Mouse (Mus musculus) limb, embryonic 12.5 days (tissue): ENCODE measurements around the gene Rdh16f2. TPM values are rescaled to one million over a fixed set of nuclear protein-coding genes. Genes with fewer than 3 reads are reported as not detected.
"Not testable (repeated sequence)": the region's sequence is repeated elsewhere in the genome, so short reads cannot be mapped to it uniquely, and the experiment has no call there.

Experiments used
- ATAC-seq: fragments of 200-750 bp; cut with Nextera tagmentation; 2 replicates; pipeline ENCODE4 v1.8.0; 2017; ENCODE audit warnings: low read depth, moderate TSS enrichment; ENCODE audit not compliant: insufficient number of reproducible peaks, insufficient read depth, low FRiP score, low TSS enrichment
- H3K27ac ChIP-seq: fragments of 300-500 bp; sonication (generic); 2 replicates; pipeline ENCODE4 v1.5.1; 2016; ENCODE audit warnings: mild to moderate bottlenecking, moderate library complexity
- H3K27me3 ChIP-seq: fragments of 300-500 bp; sonication (generic); 2 replicates; pipeline ENCODE4 v1.6.1; 2016; ENCODE audit warnings: mild to moderate bottlenecking, moderate library complexity
- H3K36me3 ChIP-seq: fragments of 300-500 bp; sonication (generic); 2 replicates; pipeline ENCODE4 v1.6.1; 2016; ENCODE audit warnings: mild to moderate bottlenecking, moderate library complexity
- H3K4me1 ChIP-seq: fragments of 300-500 bp; sonication (generic); replicated peaks from 2 replicates; pipeline ENCODE4 v1.6.1; 2016
- H3K4me2 ChIP-seq: fragments of 300-500 bp; sonication (generic); 2 replicates; pipeline ENCODE4 v1.6.1; 2016; ENCODE audit warnings: mild to moderate bottlenecking, moderate library complexity
- H3K4me3 ChIP-seq: fragments of 300-500 bp; sonication (generic); replicated peaks from 2 replicates; pipeline ENCODE4 v1.5.1; 2016; ENCODE audit warnings: mild to moderate bottlenecking
- H3K9ac ChIP-seq: fragments of 300-500 bp; sonication (generic); replicated peaks from 2 replicates; pipeline ENCODE4 v1.6.1; 2016; ENCODE audit warnings: mild to moderate bottlenecking, moderate library complexity
- H3K9me3 ChIP-seq: fragments of 300-500 bp; sonication (generic); 2 replicates; pipeline ENCODE4 v1.6.1; 2016; ENCODE audit warnings: mild to moderate bottlenecking, moderate library complexity
- WGBS: fragments of 180-500 bp; shearing (Covaris S2); methylation state at CpG from one replicate; pipeline ENCODE4 v1.1.7; 2016; 5-methylcytosine and 5-hydroxymethylcytosine counted together
- polyA plus RNA-seq: library from polyadenylated mRNA; unstranded; fragments of >200 nt; fragmentation: Nextera tagmentation; extraction: Ambion mirVana; gene quantifications from 2 replicates; pipeline ENCODE4 v1.2.1, GENCODE M21; 2016

The Rdh16f2 gene
- polyA plus RNA-seq, 1 experiment from 2014 or later: not detected

GRCm38 (mm10) chr10:127893163-127894022, 27.1 kb downstream of the Rdh16f2 start:
- 64% methylated on average over 5 of the region's 5 CpGs for WGBS
- H3K4me3 ChIP-seq, H3K9ac ChIP-seq, ATAC-seq, H3K9me3 ChIP-seq, H3K36me3 ChIP-seq, H3K4me1 ChIP-seq, H3K27ac ChIP-seq, H3K4me2 ChIP-seq, H3K27me3 ChIP-seq: not testable (repeated sequence)

GRCm38 (mm10) chr10:127896705-127897104, 30.4 kb downstream of the Rdh16f2 start:
- WGBS: 55% methylated on average over 5 of the region's 5 CpGs
- Histone ChIP-seq H3K36me3 (no peaks in the 10 kb centered on the region), H3K4me3 (no peak overlapping the region), H3K4me2 (no peak overlapping the region), H3K9me3 (no peaks in the 10 kb centered on the region), H3K27ac (no peak overlapping the region), H3K27me3 (no peaks in the 10 kb centered on the region; the same call in none of the 2 replicates), H3K9ac (no peak overlapping the region), H3K4me1 (no peaks in the 10 kb centered on the region)
- no peak for ATAC-seq

DNA sequence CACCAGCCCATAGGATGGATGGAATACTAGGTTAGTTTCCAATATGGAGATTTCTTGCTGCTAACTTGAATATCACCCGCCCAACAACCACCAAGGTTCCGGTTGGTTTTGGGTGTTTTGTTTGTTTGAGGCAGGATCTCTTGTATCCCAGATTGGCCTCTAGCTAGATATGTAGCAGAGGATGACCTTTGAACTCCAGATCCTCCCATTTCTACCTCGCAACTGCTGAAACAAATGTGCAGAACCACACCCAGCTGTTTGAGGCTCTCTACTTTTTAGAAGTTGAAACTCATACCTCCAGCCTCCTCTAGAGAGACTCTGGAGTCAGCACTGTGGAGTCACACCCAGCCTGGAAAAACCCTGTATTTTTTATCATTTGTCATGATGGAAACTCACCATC, 31.2 kb downstream of the Rdh16f2 start:
- H3K9me3 ChIP-seq: no peaks in the 10 kb centered on the region
- no peak overlapping the region for H3K4me3 ChIP-seq
- H3K27me3 ChIP-seq: no peaks in the 10 kb centered on the region; the same call in none of the 2 replicates
- H3K4me1 ChIP-seq: no peaks in the 10 kb centered on the region
- H3K27ac ChIP-seq: no peak overlapping the region
- no peak overlapping the region for H3K4me2 ChIP-seq
- H3K9ac ChIP-seq: no peak overlapping the region
- WGBS: 87% methylated on average over 3 of the region's 3 CpGs
- H3K36me3 ChIP-seq: no peaks in the 10 kb centered on the region
- no peak for ATAC-seq

- no peak within 1 kb of the TSS for H3K9ac ChIP-seq
- H3K4me2 ChIP-seq: no peak within 1 kb of the TSS
- no peak within 1 kb of the TSS for H3K27ac ChIP-seq
- no peaks in the 10 kb centered on the region for H3K9me3 ChIP-seq
- H3K4me1 ChIP-seq: no peaks in the 10 kb centered on the region
- no peak for ATAC-seq
- 78% methylated on average over 2 of the region's 2 CpGs for WGBS
- no peak within 1 kb of the TSS for H3K4me3 ChIP-seq
- H3K36me3 ChIP-seq: no peaks in the 10 kb centered on the region
- no peaks in the 10 kb centered on the region; the same call in none of the 2 replicates for H3K27me3 ChIP-seq
These were observed 31.9 kb downstream of the Rdh16f2 start, which contains the start of gene Sdr9c7 for GRCm38 (mm10) chr10:127898218-127898617. TSS of gene Sdr9c7 (plus strand) at chr10:127898518.

- Histone ChIP-seq H3K4me1 (no peaks in the 10 kb centered on the region), H3K27ac (no peak overlapping the region), H3K9me3 (no peaks in the 10 kb centered on the region), H3K27me3 (no peaks in the 10 kb centered on the region; the same call in none of the 2 replicates), H3K4me3 (no peak overlapping the region), H3K36me3 (no peaks in the 10 kb centered on the region), H3K4me2 (no peak overlapping the region), H3K9ac (no peak overlapping the region)
- ATAC-seq: no peak
- WGBS: 72% methylated on average over 5 of the region's 5 CpGs
These were observed 33.5 kb downstream of the Rdh16f2 start for GRCm38 (mm10) chr10:127899783-127900182.

- Histone ChIP-seq H3K9ac (no peak overlapping the region), H3K9me3 (no peaks in the 10 kb centered on the region), H3K4me2 (no peak overlapping the region), H3K27me3 (no peaks in the 10 kb centered on the region; the same call in none of the 2 replicates), H3K27ac (no peak overlapping the region), H3K36me3 (no peaks in the 10 kb centered on the region), H3K4me1 (no peaks in the 10 kb centered on the region), H3K4me3 (no peak overlapping the region)
- ATAC-seq: no peak
- WGBS: 69% methylated on average over 4 of the region's 4 CpGs
These were observed 35.5 kb downstream of the Rdh16f2 start for GRCm38 (mm10) chr10:127901751-127902150.

- H3K9me3 ChIP-seq: no peaks in the 10 kb centered on the region
- no peak overlapping the region for H3K4me3 ChIP-seq
- H3K9ac ChIP-seq: no peak overlapping the region
- no peaks in the 10 kb centered on the region for H3K4me1 ChIP-seq
- no peaks in the 10 kb centered on the region; the same call in 1 of the 2 replicates for H3K27me3 ChIP-seq
- H3K4me2 ChIP-seq: no peak overlapping the region
- no peaks in the 10 kb centered on the region for H3K36me3 ChIP-seq
- WGBS: 52% methylated on average over 1 of the region's 1 CpGs
- no peak for ATAC-seq
- H3K27ac ChIP-seq: no peak overlapping the region
These were observed 36.8 kb downstream of the Rdh16f2 start for GRCm38 (mm10) chr10:127903116-127903515.

DNA sequence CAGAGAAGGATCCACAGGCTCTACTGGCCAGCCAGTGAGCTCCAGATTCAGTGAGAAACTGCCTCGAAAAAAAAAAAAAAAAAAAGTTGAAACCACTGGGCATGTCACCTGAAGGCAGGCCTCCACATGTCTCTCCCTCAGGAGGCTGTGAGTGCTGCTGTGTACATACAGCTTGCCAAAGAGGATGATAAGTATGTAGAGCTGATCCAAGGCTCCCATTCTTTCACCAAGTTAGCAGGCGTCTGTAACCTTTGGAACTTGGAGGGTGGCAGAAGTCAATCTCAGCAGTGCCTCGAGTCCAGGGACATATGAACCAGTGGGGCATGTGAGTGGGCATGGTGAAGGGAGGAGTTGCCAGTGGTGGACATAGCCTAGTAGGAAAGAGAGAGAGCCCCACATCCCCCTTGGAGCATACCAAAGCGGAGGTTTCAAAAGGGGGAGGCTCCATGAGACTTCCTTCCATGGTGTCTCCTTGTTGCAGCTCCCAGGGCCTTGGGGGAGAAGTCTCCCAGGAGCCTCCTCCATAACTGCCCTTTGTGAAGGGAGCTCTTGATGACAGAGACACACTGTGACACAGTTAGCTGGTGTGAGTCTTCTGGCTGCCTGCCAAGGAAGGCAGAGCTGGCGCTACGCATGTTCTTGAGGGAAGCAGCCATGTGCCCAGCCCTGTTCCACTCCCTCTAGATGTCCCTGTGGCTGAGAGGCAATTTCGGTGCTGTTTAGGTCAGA, 38.6 kb downstream of the Rdh16f2 start:
- Histone ChIP-seq H3K9me3 (no peaks in the 10 kb centered on the region), H3K9ac (no peak overlapping the region), H3K4me3 (no peak overlapping the region), H3K4me2 (no peak overlapping the region), H3K27me3 (no peaks in the 10 kb centered on the region), H3K4me1 (no peaks in the 10 kb centered on the region), H3K27ac (no peak overlapping the region), H3K36me3 (no peaks in the 10 kb centered on the region)
- WGBS: 74% methylated on average over 7 of the region's 7 CpGs
- ATAC-seq: no peak

- no peak for ATAC-seq
- Histone ChIP-seq H3K27me3 (no peaks in the 10 kb centered on the region), H3K9ac (no peak overlapping the region), H3K4me1 (no peaks in the 10 kb centered on the region), H3K9me3 (no peaks in the 10 kb centered on the region), H3K4me3 (no peak overlapping the region), H3K4me2 (no peak overlapping the region), H3K36me3 (no peaks in the 10 kb centered on the region), H3K27ac (no peak overlapping the region)
- WGBS: 88% methylated on average over 2 of the region's 2 CpGs
These were observed 39.9 kb downstream of the Rdh16f2 start for GRCm38 (mm10) chr10:127906138-127906537.

DNA sequence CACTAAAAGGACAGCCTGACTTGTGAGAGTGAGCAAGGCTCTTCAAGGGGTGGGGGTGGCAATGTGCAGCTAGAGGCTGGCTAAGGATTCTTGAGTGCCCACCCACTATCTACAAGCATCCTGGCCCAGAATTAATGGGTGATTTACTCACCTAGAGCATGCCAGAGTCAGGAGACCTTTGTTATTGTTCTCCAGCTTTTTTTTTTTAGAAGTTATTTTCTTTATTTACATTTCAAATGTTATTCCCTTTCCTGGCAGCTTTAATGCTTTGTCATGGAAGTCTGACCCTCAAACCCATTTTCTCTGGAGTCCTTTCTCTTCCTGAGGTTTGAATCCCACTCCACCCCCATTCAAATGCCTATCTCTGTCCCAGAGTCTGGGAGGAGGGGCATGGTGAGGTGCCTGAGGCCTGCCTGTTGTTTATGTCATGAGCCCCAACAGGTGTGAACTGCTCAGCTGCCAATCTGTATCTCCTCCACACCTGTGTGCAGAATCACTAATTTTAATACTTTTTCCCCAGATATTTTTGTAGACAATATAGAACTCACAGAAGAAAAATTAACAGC, 41.2 kb downstream of the Rdh16f2 start:
- H3K36me3 ChIP-seq: no peaks in the 10 kb centered on the region
- no peak for ATAC-seq
- H3K9me3 ChIP-seq: no peaks in the 10 kb centered on the region
- no peak overlapping the region for H3K9ac ChIP-seq
- H3K27me3 ChIP-seq: no peaks in the 10 kb centered on the region
- no peak overlapping the region for H3K27ac ChIP-seq
- H3K4me3 ChIP-seq: no peak overlapping the region
- no peaks in the 10 kb centered on the region for H3K4me1 ChIP-seq
- no peak overlapping the region for H3K4me2 ChIP-seq

- no peak for ATAC-seq
- 94% methylated on average over 1 of the region's 1 CpGs for WGBS
- Histone ChIP-seq H3K4me3 (no peak overlapping the region), H3K9ac (no peak overlapping the region), H3K27me3 (no peaks in the 10 kb centered on the region), H3K9me3 (no peaks in the 10 kb centered on the region), H3K27ac (no peak overlapping the region), H3K4me2 (no peak overlapping the region), H3K4me1 (no peaks in the 10 kb centered on the region), H3K36me3 (no peaks in the 10 kb centered on the region)
These were observed 49.3 kb downstream of the Rdh16f2 start for GRCm38 (mm10) chr10:127915578-127915977.
